Mouse (Mus musculus): ENCODE results near the gene Ccdc121.
A peak's percentile ranks its signal among the peaks of the same experiment; 100 is the strongest.

Ccdc121 gene

GRCm38 (mm10) chr1:181511307-181511706 is at the start of gene Ccdc121:
Gene Ccdc121, minus strand, starts transcription at chr1:181511451.
- peak; percentile 48 for DNase-seq (ENCODE audit: low read depth, low spot score)

GRCm38 (mm10) chr1:181560325-181560724 is 49.1 kb upstream of the Ccdc121 start:
- DNase-seq (ENCODE audit: low read depth, low spot score) = no peak

- no peak for DNase-seq (ENCODE audit: low read depth, low spot score)
These were observed 48.4 kb upstream of the Ccdc121 start for GRCm38 (mm10) chr1:181559655-181560054.

GRCm38 (mm10) chr1:181555475-181555874 is 44.2 kb upstream of the Ccdc121 start:
- no peak for DNase-seq (ENCODE audit: low read depth, low spot score)

- no peak for DNase-seq (ENCODE audit: low read depth, low spot score)
These were observed 41.5 kb upstream of the Ccdc121 start for GRCm38 (mm10) chr1:181552533-181553410.

DNA sequence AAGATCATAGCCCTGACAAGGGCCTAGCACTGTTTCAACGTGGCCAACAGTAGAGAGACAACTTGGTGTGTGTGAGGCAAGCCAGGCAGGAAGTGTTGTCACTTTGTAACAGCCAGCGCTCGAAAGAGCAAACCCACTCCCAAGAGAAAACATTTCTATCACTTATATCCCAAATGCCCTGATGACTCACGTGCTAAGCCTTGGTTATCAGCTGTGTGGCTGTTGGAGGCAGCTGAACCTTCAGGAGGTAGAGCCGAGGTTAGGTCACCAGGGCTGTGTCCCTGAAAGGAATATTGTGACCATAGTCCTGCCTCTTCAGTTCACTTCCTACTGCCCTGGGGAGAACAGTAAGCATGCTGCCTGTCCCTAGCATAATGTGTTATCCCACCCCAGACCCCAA is 39.6 kb upstream of the Ccdc121 start:
- no peak for DNase-seq (ENCODE audit: low read depth, low spot score)

GRCm38 (mm10) chr1:181549987-181550386 is 38.7 kb upstream of the Ccdc121 start:
- DNase-seq (ENCODE audit: low read depth, low spot score) = no peak

GRCm38 (mm10) chr1:181545044-181545772 is 34.0 kb upstream of the Ccdc121 start:
- peak; percentile 82 for DNase-seq (ENCODE audit: low read depth, low spot score)

- DNase-seq (ENCODE audit: low read depth, low spot score) = peak; percentile 20
These were observed 32.6 kb upstream of the Ccdc121 start for GRCm38 (mm10) chr1:181543711-181544383.

DNA sequence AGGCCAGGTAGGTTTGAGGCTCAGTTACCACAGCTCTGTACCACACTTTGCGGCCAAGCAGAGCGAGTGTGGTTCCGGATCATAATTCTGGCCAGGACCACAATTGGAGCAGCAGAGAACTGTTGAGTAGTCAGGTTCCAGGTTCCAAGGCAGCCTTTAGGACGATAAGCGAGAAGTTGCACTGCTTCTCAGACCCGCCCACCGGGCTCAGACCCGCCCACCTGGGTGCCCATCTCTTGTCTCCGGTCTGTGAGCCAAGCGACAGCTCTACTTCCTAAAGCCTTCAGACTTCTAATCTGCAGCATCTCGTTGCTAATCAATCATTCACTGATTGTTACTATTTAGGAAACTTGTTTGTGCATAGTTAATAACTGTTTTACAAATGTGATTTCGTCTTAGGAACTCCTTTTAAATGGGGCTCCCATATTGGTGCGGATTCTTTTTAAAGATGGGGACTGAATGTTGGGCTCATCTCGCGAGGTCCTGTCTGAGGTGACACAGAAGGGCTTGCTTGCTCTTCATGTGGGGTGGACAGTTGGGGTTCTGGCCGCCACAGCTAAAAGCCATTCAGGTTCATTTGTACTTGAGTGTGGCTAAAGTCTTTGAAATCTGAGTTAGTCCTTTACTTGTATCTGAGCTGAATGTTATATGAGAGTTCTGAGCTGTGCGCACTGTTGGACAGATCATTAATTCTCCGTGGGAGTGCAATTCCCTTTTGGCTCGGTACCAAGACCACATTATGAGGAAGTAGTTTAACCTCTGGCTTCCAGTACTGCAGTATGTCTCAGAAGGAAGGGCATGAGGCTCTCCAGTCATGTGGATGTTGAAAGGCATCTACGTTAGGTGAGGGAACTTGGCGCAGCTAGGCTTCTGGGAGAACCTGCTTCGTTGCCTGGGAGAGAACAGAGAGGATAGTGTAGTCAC is 28.9 kb upstream of the Ccdc121 start:
- DNase-seq (ENCODE audit: low read depth, low spot score) = no peak

GRCm38 (mm10) chr1:181537627-181538525 is 26.6 kb upstream of the Ccdc121 start:
- no peak for DNase-seq (ENCODE audit: low read depth, low spot score)

DNA sequence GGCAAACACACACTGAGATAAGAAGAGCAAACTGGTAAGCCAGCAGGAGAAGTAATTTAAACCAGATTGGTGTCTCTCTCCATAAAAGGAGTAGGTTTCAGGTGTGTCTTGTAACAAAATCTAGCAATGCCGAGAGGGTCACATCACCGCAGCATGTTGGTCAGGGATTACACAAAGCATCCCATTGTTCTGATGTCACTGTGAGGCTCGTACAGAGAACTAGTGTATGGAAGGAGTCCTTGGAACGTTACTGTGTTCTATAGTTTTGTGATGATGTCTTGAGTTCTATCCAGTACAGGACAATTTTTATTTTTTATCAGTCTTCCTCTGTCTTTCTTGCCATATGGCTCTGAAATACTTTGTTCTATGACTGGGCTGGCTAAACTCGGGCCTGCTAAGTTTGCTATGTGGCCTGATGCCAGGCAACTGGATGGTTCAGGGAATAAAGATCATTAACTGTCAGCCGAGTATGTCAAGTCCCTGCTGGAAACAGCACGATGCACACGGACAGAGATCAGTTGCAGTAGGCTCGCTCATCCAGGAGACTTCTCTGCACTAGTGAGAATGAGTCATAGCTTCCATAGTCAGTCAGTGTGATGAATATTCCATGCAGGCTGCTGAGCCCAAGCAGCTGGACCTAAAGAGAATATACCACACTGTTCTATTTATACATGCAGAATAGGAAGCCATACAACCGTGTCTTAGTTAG is 24.1 kb upstream of the Ccdc121 start:
- no peak for DNase-seq (ENCODE audit: low read depth, low spot score)

DNA sequence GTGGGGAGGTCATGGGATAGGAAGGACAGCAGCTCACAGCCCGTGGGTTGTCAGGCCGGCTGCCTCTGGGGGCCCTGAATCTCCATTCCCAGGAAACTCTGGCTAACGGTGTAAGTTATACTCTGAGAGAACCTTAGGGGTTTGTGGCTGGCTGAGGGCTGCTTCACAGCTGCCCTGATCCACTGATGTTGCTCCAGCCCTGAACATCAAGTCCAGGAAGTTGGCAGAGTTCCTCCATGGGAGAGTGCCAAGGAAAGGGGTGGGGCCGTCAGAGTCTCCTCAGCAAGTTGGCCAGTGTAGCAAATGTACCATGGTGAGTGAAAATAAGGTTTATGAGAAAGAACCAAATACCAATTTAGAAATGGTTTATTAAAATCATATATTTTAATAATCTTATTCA is 18.1 kb upstream of the Ccdc121 start:
- no peak for DNase-seq (ENCODE audit: low read depth, low spot score)

- no peak for DNase-seq (ENCODE audit: low read depth, low spot score)
These were observed 14.7 kb upstream of the Ccdc121 start for GRCm38 (mm10) chr1:181525996-181526395.

DNA sequence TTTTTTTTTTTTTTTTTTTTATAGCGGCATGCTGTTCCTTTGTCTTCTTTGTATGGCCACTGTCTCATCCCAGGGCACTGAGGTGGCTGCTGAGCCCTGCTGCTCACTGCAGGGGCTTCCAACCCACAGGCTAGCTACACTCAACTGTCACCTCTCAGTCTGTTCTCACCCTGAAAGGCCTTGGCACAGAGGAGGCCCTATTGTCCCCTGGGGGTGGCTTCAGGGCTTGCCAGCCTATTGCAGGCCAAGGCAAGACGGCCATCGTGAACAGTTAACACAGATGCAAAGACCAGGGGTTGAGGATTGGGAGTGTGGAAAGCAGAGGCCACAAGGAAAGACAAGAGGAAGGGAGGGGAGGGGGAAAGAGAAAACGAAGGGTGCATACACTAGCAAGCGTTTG is 12.6 kb upstream of the Ccdc121 start:
- no peak for DNase-seq (ENCODE audit: low read depth, low spot score)

DNA sequence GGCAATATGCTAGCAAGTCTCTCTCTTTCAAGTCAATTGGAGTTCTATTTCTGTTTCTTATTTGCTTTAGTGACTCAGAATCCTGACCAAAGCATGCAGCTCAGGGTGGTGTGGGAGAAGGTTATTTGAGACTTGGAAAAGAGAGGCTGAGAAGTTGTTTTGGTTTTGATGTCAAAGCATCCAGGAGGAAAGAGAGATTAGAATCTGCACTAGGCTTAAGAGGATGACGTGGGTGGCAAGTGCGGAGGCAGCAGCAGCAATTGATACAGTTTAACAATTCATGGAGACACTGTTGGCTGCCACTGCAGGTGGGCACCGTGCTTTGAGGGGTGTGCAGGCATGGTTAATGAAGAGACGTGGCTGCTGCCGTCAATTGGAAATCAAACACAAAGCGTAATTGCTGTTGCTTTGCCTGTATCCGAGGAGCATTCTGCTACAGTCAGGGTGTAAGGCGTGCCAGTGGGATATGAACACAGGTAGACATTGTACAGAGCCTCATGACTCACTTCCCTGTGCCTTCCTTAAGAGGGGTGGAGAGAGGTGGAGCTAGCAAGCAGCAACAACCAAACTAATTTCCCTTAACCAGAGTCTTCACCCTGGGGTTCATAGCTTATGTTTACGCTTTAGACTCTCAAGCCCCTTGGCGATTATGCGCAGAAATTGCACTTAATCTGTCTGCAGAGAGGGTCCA is 10.3 kb upstream of the Ccdc121 start:
- no peak for DNase-seq (ENCODE audit: low read depth, low spot score)

- DNase-seq (ENCODE audit: low read depth, low spot score) = peak; percentile 44
These were observed 7.9 kb upstream of the Ccdc121 start for GRCm38 (mm10) chr1:181519137-181519536.

DNA sequence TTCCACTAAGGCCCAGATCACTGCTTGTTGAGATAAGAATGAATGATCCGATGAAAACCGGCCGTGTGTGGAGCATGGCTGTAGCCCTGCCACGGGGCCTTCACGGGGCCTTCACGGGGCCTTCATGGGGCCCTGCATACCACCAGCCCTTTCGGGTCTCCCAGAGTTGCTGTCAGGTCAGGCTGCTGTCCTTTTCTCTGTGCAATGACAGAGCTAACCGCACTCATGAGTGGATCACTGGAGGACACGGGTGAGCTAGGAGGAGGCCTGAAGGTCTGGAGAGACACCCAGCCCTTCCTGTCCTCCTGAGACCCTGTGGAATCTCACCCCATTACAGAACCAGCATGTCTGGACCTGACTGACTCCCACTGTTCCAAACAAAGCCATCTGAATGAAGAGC is 6.8 kb upstream of the Ccdc121 start:
- no peak for DNase-seq (ENCODE audit: low read depth, low spot score)
